Mouse (Mus musculus) MEL (cell line): ENCODE measurements at regions not wholly inside any gene's neighbourhood (a gene's known extent, or its start where the extent isn't known, plus 50 kb on each side); places are given as distances from the start of the nearest gene placed in this dataset.

Experiments
- CTCF ChIP-seq, 3 experiments: IDR thresholded peaks in 2 of 3; conservative IDR thresholded peaks in 1 of 3; 2 replicates each; pipeline ENCODE4 v1.5.1; 2011 to 2012; ENCODE audit warnings: low read length in 3 of 3, low read depth in 2 of 3, mild to moderate bottlenecking in 2 of 3, improper control_type of control experiment in 1 of 3, inconsistent platforms in 1 of 3, mixed read lengths in 1 of 3, moderate library complexity in 1 of 3; ENCODE audit not compliant: control insufficient read depth in 1 of 3, insufficient read depth in 1 of 3, poor library complexity in 1 of 3, severe bottlenecking in 1 of 3
- EP300 ChIP-seq, 2 experiments: IDR thresholded peaks; 2 replicates each; pipeline ENCODE4 v1.6.1; 2011; ENCODE audit warnings: improper control_type of control experiment in 2 of 2, low read length in 2 of 2, low read depth in 1 of 2, mild to moderate bottlenecking in 1 of 2
- ETS1 ChIP-seq: IDR thresholded peaks from 2 replicates; pipeline ENCODE4 v1.6.1; 2012; ENCODE audit warnings: low read depth, mild to moderate bottlenecking, inconsistent platforms, low read length, improper control_type of control experiment, moderate library complexity
- GATA1 ChIP-seq: IDR thresholded peaks from 2 replicates; pipeline ENCODE4 v1.6.1; 2011; ENCODE audit warnings: low read depth, low read length, improper control_type of control experiment
- HCFC1 ChIP-seq: IDR thresholded peaks from 2 replicates; pipeline ENCODE4 v1.6.1; 2012; ENCODE audit warnings: low read depth, mild to moderate bottlenecking, inconsistent platforms, low read length, improper control_type of control experiment, moderate library complexity
- JUND ChIP-seq: IDR thresholded peaks from 2 replicates; pipeline ENCODE4 v1.6.1; 2011; ENCODE audit warnings: low read depth, mild to moderate bottlenecking, improper control_type of control experiment, low read length
- MXI1 ChIP-seq: IDR thresholded peaks from 2 replicates; pipeline ENCODE4 v1.6.1; 2011; ENCODE audit warnings: mild to moderate bottlenecking, low read depth, low read length, improper control_type of control experiment
- NELFE ChIP-seq: IDR thresholded peaks from 2 replicates; pipeline ENCODE4 v1.6.1; 2011; ENCODE audit warnings: low read depth, low read length, improper control_type of control experiment
- POLR2A ChIP-seq, 2 experiments: IDR thresholded peaks; 2 replicates each; pipeline ENCODE4 v1.6.1; 2011 to 2012; ENCODE audit warnings: low read length in 2 of 2, mild to moderate bottlenecking in 2 of 2, control low read depth in 1 of 2, improper control_type of control experiment in 1 of 2, low read depth in 1 of 2, moderate library complexity in 1 of 2; ENCODE audit not compliant: control insufficient read depth in 1 of 2, insufficient read depth in 1 of 2, poor library complexity in 1 of 2
- RCOR1 ChIP-seq: IDR thresholded peaks from 2 replicates; pipeline ENCODE4 v1.6.1; 2012; ENCODE audit warnings: low read depth, mild to moderate bottlenecking, inconsistent platforms, low read length, improper control_type of control experiment
- TCF12 ChIP-seq: IDR thresholded peaks from 2 replicates; pipeline ENCODE4 v1.6.1; 2014; ENCODE audit warnings: low read depth, mild to moderate bottlenecking, inconsistent platforms, low read length, improper control_type of control experiment, moderate library complexity
- ZMIZ1 ChIP-seq: IDR thresholded peaks from 2 replicates; pipeline ENCODE4 v1.6.1; 2012; ENCODE audit warnings: low read depth, mild to moderate bottlenecking, inconsistent platforms, low read length, improper control_type of control experiment, moderate library complexity

GRCm38 (mm10) chr12:94560374-94561194 is 1131.4 kb upstream of the Flrt2 start:
- TF ChIP-seq GATA1: no peak
- no peak for TF ChIP-seq JUND
- no peak for TF ChIP-seq POLR2A (IDR thresholded peaks at IDR 0.05; ENCODE audit: control insufficient read depth in 1 of 2, insufficient read depth in 1 of 2, low read depth in 1 of 2, low read length in 2 of 2, poor library complexity in 1 of 2)
- TF ChIP-seq RCOR1: no peak
- TF ChIP-seq CTCF (IDR thresholded peaks at IDR 0.05 in 2 of 3, conservative IDR thresholded peaks at IDR 0.05 in 1 of 3; ENCODE audit: control insufficient read depth in 1 of 3, insufficient read depth in 1 of 3, low read depth in 2 of 3, low read length in 3 of 3, poor library complexity in 1 of 3, severe bottlenecking in 1 of 3): no peak
- TF ChIP-seq TCF12: no peak
- no peak for TF ChIP-seq MXI1
- no peak for TF ChIP-seq EP300 (IDR thresholded peaks at IDR 0.05; ENCODE audit: low read depth in 1 of 2, low read length in 2 of 2)
- no peak for TF ChIP-seq ZMIZ1
- TF ChIP-seq NELFE: no peak
- no peak for TF ChIP-seq ETS1
- no peak for TF ChIP-seq HCFC1
